Mouse (Mus musculus) hindbrain, embryonic 12.5 days (tissue): ENCODE results near the gene Ajap1. TPM values are rescaled to one million over a fixed set of nuclear protein-coding genes. Genes with fewer than 3 reads are reported as not detected.

ENCODE experiments used
- ATAC-seq: fragments of 200-750 bp; cut with Nextera tagmentation; 2 replicates; pipeline ENCODE4 v1.8.0; 2017; ENCODE audit warnings: moderate TSS enrichment; ENCODE audit not compliant: low FRiP score
- H3K27ac ChIP-seq: fragments of 300-500 bp; sonication (generic); 2 replicates; pipeline ENCODE4 v1.5.1; 2016; ENCODE audit warnings: mild to moderate bottlenecking
- H3K27me3 ChIP-seq: fragments of 300-500 bp; sonication (generic); 2 replicates; pipeline ENCODE4 v1.6.1; 2016; ENCODE audit warnings: mild to moderate bottlenecking
- H3K36me3 ChIP-seq: fragments of 300-500 bp; sonication (generic); 2 replicates; pipeline ENCODE4 v1.6.1; 2016; ENCODE audit warnings: mild to moderate bottlenecking
- H3K4me1 ChIP-seq: fragments of 300-500 bp; sonication (generic); 2 replicates; pipeline ENCODE4 v1.6.1; 2016
- H3K4me2 ChIP-seq: fragments of 300-500 bp; sonication (generic); replicated peaks from 2 replicates; pipeline ENCODE4 v1.6.1; 2016; ENCODE audit warnings: mild to moderate bottlenecking
- H3K4me3 ChIP-seq: fragments of 300-500 bp; sonication (generic); 2 replicates; pipeline ENCODE4 v1.5.1; 2016; ENCODE audit warnings: mild to moderate bottlenecking
- H3K9ac ChIP-seq: fragments of 300-500 bp; sonication (generic); 2 replicates; pipeline ENCODE4 v1.6.1; 2016; ENCODE audit warnings: mild to moderate bottlenecking, moderate library complexity
- H3K9me3 ChIP-seq: fragments of 300-500 bp; sonication (generic); replicated peaks from 2 replicates; pipeline ENCODE4 v1.6.1; 2016; ENCODE audit warnings: mild to moderate bottlenecking
- WGBS: fragments of 180-500 bp; shearing (Covaris S2); methylation state at CpG from one replicate; pipeline ENCODE4 v1.1.7; 2016; 5-methylcytosine and 5-hydroxymethylcytosine counted together
- polyA plus RNA-seq: library from polyadenylated mRNA; unstranded; fragments of >200 nt; fragmentation: Nextera tagmentation; extraction: Ambion mirVana; gene quantifications from 2 replicates; pipeline ENCODE4 v1.2.1, GENCODE M21; 2016

The Ajap1 gene
- polyA plus RNA-seq, 1 experiment from 2014 or later = 4.6 TPM

DNA sequence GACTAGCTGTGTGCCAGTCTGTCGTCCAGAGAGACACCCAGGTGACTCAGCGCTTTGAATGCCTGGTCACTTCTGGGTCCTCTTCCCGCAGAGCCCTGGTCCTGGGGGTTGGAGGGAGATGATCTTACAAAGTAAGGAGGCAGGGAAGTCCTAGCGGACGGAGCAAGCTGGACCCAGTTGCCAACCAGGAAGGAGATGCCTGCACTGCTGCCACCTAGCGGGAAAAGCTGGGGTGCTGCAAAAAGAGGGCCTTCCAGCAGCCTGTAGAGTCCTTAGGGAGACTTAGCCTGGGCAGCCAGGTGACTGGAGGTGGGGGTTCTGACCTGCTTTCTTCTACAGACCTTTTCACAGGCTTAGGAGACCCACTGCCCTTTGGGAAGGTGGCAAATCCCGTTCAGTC, 1.8 kb upstream of the Ajap1 start:
- H3K9ac ChIP-seq = no peak overlapping the region
- H3K4me1 ChIP-seq = peaks cover 56% of the 10 kb centered on the region
- no peak overlapping the region for H3K4me3 ChIP-seq
- WGBS = 0% methylated on average over 7 of the region's 7 CpGs
- H3K36me3 ChIP-seq = no peaks in the 10 kb centered on the region
- H3K27me3 ChIP-seq = peaks cover 45% of the 10 kb centered on the region
- H3K4me2 ChIP-seq = peak overlapping the region; percentile 36; the same call in 1 of the 2 replicates
- no peak overlapping the region for H3K27ac ChIP-seq
- ATAC-seq = no peak
- H3K9me3 ChIP-seq = no peaks in the 10 kb centered on the region

DNA sequence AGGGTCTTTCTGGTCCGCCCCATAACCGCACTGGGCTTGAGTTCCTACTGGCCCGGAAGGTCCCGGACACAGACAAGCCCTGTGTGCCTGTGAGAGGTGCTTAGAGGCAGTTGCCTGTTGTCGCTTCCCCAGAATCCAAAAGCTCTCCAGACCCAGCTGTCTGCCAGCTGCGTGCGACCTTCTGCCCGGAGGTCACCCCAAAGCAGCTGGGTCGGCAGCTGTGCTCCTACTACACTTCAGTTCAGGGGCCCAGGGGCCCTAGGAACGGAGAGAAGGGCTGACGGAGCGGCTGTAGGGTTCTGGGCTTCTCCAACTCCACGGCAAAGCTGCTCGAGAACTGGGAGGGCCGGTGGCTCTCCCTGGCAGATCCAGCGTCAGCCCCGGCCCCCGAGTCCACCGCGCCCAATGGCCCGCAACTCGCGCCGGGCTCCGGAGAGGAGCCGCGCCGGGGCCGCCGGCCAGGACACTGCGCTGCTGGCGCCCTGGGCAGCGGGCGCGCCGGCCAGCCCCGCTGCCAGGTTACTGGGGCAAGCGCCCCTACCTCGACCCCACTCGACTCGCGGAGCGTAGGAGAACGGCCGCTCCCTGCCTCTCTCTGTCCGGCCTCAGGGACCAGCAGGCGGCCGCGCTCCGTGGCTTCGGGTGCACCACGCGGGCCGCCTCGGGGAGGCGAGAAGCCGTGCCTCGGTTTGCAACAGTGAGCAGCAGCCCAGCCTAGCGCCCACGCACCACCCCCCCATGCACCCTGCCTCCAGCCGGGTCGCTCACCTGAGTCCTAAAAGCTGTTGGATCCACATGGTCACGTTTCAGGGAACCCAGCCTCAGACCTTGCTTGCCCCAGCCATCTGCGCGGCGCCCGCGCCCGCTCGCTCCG, 1.0 kb downstream of the Ajap1 start:
- Histone ChIP-seq H3K9ac (peak overlapping the region; percentile 86), H3K9me3 (no peaks in the 10 kb centered on the region), H3K4me1 (peaks cover 68% of the 10 kb centered on the region), H3K27me3 (peaks cover 68% of the 10 kb centered on the region), H3K27ac (peak overlapping the region; percentile 86), H3K36me3 (no peaks in the 10 kb centered on the region), H3K4me3 (peak overlapping the region; percentile 69), H3K4me2 (peak overlapping the region; percentile 90)
- WGBS = under 1% methylated on average over 70 of the region's 71 CpGs
- ATAC-seq = 0 out of 2 replicates have a peak, but pooled peaks have one; percentile 4

GRCm38 (mm10) chr4:153480551-153481262, 1.9 kb downstream of the Ajap1 start:
- H3K36me3 ChIP-seq = no peaks in the 10 kb centered on the region
- no peaks in the 10 kb centered on the region for H3K9me3 ChIP-seq
- WGBS = 2% methylated on average over 19 of the region's 19 CpGs
- H3K27me3 ChIP-seq = peaks cover 64% of the 10 kb centered on the region
- H3K9ac ChIP-seq = peak overlapping the region; percentile 86
- H3K4me2 ChIP-seq = peak overlapping the region; percentile 90
- H3K27ac ChIP-seq = peak overlapping the region; percentile 86
- H3K4me1 ChIP-seq = peaks cover 61% of the 10 kb centered on the region
- peak; percentile 33 for ATAC-seq
- H3K4me3 ChIP-seq = peak overlapping the region; percentile 69

DNA sequence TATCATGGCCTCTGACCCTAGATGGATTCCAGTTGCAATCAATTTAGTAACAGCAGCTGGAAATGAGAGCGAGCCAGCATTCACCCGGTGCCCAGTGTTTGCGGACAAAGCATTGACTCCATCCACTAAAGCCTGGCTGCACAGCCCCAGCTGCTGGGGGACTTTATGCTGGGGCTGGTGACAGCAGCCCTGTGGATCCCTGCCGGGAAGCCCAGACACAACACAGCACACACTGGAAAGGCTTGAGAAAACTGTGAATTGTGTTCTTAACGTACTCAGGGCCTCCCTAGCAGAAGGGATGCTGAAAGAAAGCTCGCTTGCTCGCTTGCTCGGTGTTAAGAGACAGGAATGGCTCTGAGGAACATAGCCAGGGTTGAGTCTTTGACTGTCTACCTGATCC, 3.5 kb downstream of the Ajap1 start:
- ATAC-seq = no peak
- Histone ChIP-seq H3K9ac (peak overlapping the region; percentile 86; the same call in 1 of the 2 replicates), H3K27me3 (peaks cover 58% of the 10 kb centered on the region)

DNA sequence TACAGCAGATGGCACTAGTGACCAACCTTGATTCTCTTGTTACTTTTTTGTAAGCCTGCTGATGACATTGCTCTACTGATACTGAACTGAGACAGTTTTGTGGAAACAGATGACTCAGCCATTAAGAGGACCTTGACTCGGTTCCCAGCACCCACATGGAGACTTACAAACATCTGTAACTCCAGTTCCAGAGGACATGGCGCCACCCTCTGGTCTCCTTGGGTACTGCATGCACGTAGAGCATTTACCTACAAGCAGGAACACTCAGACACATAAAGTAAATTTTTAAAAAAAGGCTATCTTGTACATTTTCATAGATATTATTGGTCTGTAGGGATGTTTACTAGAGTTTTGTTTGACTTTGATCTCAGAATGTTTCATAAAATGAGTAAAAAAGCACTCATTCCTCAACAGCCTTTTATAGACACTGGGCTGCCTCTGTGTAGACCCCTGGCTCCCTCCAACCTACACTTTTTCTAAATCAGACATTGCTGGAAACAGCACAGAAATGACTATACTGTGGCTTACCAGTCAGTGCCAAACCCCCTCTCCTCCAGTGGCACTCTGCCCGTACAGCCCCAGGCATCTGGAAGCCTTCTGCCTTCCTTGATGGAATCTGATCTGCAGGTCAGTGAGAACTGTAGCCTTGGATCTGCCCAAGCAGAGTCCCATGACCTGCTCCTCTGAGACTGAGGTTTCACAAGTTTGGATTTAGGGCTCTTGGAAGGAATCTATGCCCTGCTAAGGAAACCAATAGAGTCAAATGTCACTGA, 8.9 kb downstream of the Ajap1 start:
- Histone ChIP-seq H3K9ac (no peak overlapping the region), H3K9me3 (peaks cover 6% of the 10 kb centered on the region), H3K4me3 (no peak overlapping the region), H3K4me1 (peaks cover 17% of the 10 kb centered on the region), H3K36me3 (peaks cover 12% of the 10 kb centered on the region; the same call in 1 of the 2 replicates), H3K27me3 (peaks cover 15% of the 10 kb centered on the region; the same call in 1 of the 2 replicates), H3K27ac (no peak overlapping the region), H3K4me2 (no peak overlapping the region)
- ATAC-seq = no peak
- 79% methylated on average over 4 of the region's 4 CpGs for WGBS

More for the DNA sequence above, 3.5 kb downstream of the Ajap1 start:
- Histone ChIP-seq H3K4me3 (peak overlapping the region; percentile 69), H3K9me3 (no peaks in the 10 kb centered on the region), H3K4me2 (peak overlapping the region; percentile 90), H3K36me3 (no peaks in the 10 kb centered on the region), H3K27ac (peak overlapping the region; percentile 74), H3K4me1 (peaks cover 59% of the 10 kb centered on the region)
- 9% methylated on average over 8 of the region's 8 CpGs for WGBS

- Histone ChIP-seq H3K4me2 (no peak overlapping the region), H3K9ac (no peak overlapping the region), H3K4me1 (peaks cover 13% of the 10 kb centered on the region), H3K9me3 (peaks cover 6% of the 10 kb centered on the region), H3K27me3 (no peaks in the 10 kb centered on the region), H3K36me3 (peaks cover 15% of the 10 kb centered on the region; the same call in 1 of the 2 replicates), H3K4me3 (no peak overlapping the region), H3K27ac (no peak overlapping the region)
- WGBS = 93% methylated on average over 15 of the region's 15 CpGs
- ATAC-seq = no peak
These were observed 12.9 kb downstream of the Ajap1 start for GRCm38 (mm10) chr4:153469712-153470111.

- H3K4me2 ChIP-seq = no peak overlapping the region
- H3K9me3 ChIP-seq = no peaks in the 10 kb centered on the region
- 92% methylated on average over 15 of the region's 15 CpGs for WGBS
- ATAC-seq = no peak
- H3K4me1 ChIP-seq = 0 out of 2 replicates have a peak, but pooled peaks cover 4% of the 10 kb centered on the region
- no peak overlapping the region for H3K27ac ChIP-seq
- H3K27me3 ChIP-seq = no peaks in the 10 kb centered on the region
- H3K9ac ChIP-seq = no peak overlapping the region
- H3K4me3 ChIP-seq = no peak overlapping the region
- H3K36me3 ChIP-seq = no peaks in the 10 kb centered on the region
These were observed 22.7 kb downstream of the Ajap1 start for GRCm38 (mm10) chr4:153459934-153460333.

- Histone ChIP-seq H3K27ac (no peak overlapping the region), H3K4me3 (no peak overlapping the region), H3K27me3 (no peaks in the 10 kb centered on the region), H3K9ac (no peak overlapping the region), H3K4me1 (no peaks in the 10 kb centered on the region), H3K4me2 (no peak overlapping the region), H3K36me3 (no peaks in the 10 kb centered on the region), H3K9me3 (no peaks in the 10 kb centered on the region)
- WGBS = 92% methylated on average over 9 of the region's 9 CpGs
- ATAC-seq = no peak
These were observed 23.1 kb downstream of the Ajap1 start for GRCm38 (mm10) chr4:153459503-153459902.

DNA sequence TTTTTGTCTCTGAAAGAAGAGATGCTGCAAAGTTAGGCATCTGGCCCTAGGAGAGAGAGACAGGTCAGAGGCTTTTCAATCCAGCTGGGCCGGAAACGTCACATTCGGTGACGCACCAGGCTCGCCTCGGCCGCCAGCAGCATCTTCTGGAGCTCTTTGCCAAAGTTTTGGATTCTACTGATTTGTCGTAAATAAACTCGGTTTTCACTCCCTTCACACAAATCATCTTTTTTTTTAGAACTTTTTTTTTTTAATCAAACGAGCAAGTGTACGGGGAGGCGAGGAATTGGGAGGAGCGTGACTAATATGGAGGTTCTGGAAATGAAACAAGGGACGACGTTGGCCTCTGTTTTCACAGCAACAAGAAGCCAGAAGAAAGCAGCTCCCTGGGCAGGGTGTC, 23.8 kb downstream of the Ajap1 start:
- Histone ChIP-seq H3K4me3 (no peak overlapping the region), H3K27me3 (no peaks in the 10 kb centered on the region), H3K36me3 (no peaks in the 10 kb centered on the region), H3K4me1 (no peaks in the 10 kb centered on the region), H3K27ac (no peak overlapping the region), H3K4me2 (no peak overlapping the region), H3K9me3 (no peaks in the 10 kb centered on the region), H3K9ac (no peak overlapping the region)
- 84% methylated on average over 15 of the region's 15 CpGs for WGBS
- ATAC-seq = no peak

- Histone ChIP-seq H3K4me3 (no peak overlapping the region), H3K27me3 (no peaks in the 10 kb centered on the region), H3K4me2 (no peak overlapping the region), H3K27ac (no peak overlapping the region), H3K9me3 (no peaks in the 10 kb centered on the region), H3K4me1 (peaks cover 2% of the 10 kb centered on the region; the same call in 1 of the 2 replicates), H3K36me3 (no peaks in the 10 kb centered on the region), H3K9ac (no peak overlapping the region)
- WGBS = 90% methylated on average over 7 of the region's 7 CpGs
- no peak for ATAC-seq
These were observed 29.1 kb downstream of the Ajap1 start for GRCm38 (mm10) chr4:153453496-153453895.

DNA sequence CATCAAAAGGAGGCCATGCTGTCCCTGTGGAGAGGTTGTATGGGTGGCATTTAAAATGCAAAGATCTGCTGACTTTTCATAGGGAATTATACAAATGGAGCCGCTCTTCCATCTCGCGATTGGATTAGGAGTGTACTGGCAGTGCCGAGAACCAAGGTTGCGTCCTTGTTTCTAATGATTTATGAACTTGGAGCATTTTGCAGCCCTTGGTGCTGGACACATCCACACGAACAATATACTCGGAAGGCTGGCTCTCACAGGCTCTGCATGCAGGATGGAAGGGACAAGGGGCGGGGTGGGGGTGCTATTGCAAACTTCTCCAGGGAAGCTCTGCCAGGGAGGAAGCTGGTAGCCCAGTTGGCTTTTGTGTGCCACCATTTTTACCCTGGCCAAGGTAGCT, 31.1 kb downstream of the Ajap1 start:
- Histone ChIP-seq H3K4me1 (peaks cover 4% of the 10 kb centered on the region; the same call in 1 of the 2 replicates), H3K9me3 (no peaks in the 10 kb centered on the region), H3K9ac (no peak overlapping the region), H3K4me2 (no peak overlapping the region), H3K27ac (no peak overlapping the region), H3K27me3 (no peaks in the 10 kb centered on the region), H3K4me3 (no peak overlapping the region), H3K36me3 (no peaks in the 10 kb centered on the region)
- WGBS = 81% methylated on average over 8 of the region's 8 CpGs
- ATAC-seq = no peak

DNA sequence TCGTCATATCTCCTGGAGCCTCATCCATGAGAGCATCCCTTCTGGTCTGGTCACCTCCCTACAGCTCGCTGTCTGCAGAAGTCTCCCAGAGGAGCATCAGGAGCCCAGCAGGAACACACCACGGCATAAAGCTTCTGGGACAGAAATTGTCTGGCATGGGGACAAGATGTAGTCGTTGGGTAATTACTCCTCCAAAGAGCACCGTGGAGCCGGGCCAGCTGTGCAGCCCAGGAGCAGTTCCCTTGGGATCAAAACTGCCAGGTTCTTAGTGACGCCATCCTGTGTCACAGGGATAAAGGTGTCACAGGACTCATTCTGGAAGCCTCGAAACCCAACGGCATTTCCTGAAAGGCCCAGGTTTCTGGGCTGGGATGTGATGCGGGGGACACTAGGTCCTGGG, 40.1 kb downstream of the Ajap1 start:
- ATAC-seq = no peak
- Histone ChIP-seq H3K9me3 (no peaks in the 10 kb centered on the region), H3K27ac (no peak overlapping the region), H3K4me1 (peaks cover 15% of the 10 kb centered on the region), H3K4me3 (no peak overlapping the region), H3K4me2 (no peak overlapping the region), H3K9ac (no peak overlapping the region), H3K27me3 (no peaks in the 10 kb centered on the region), H3K36me3 (no peaks in the 10 kb centered on the region)
- 80% methylated on average over 10 of the region's 10 CpGs for WGBS
